Mouse (Mus musculus): ENCODE results near the gene Esm1. TPM values are rescaled to one million over a fixed set of nuclear protein-coding genes. Genes with fewer than 3 reads are reported as not detected.

Gene Esm1
- polyA plus RNA-seq, 1 experiment from 2014 or later = 2.6 TPM

DNA sequence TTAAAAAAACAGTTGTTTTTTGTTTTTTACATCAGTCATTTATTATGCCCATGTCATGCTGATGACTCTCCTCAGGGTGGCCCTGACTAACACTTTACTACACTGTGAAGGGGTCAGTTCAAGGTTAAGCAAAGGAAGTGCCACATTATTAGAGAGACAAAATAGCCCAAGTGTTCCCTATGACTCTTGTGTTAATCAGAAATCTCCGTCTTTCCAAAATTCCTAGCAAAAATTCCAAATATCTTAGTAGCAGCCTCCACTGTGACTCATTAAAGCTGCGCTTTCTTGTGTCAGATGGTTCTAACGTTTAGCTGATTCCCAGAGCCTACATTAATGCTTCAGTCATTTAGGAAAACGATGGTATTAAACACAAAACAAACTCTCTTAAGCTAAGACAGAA lies 7.3 kb upstream of the Esm1 start:
- WGBS = 81% methylated on average over 4 of the region's 4 CpGs
- H3K4me1 ChIP-seq = peaks cover 24% of the 10 kb centered on the region
- no peak overlapping the region for H3K4me3 ChIP-seq
- DNase-seq (ENCODE audit: low spot score) = peak; percentile 3
- H3K36me3 ChIP-seq = no peaks in the 10 kb centered on the region
- H3K27me3 ChIP-seq (ENCODE audit: low read depth, poor library complexity, severe bottlenecking) = 0 out of 2 replicates have a peak, but pooled peaks cover 4% of the 10 kb centered on the region
- H3K27ac ChIP-seq (replicated peaks) = no peak overlapping the region
- H3K9me3 ChIP-seq (replicated peaks) = no peaks in the 10 kb centered on the region

DNA sequence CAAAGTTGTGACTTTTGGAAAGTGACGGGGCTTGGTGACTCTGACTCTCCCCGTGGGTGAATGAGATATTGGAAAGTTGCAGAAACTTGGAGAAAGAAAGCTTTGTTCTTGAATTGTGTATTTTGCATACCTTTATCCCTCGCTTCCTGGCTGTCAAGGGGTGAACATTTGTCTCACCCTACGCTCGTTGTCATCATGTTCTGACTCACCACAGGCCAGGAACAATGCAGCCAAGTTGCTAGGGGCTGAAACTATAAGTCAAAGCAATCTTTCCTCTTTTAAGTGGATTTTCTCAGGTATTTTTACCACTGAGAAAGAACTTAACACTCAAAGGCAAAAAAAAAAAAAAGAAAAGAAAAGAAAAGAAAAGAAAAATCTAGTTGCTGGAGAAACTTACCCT lies 6.3 kb upstream of the Esm1 start:
- Histone ChIP-seq H3K27me3 (ENCODE audit: low read depth, poor library complexity, severe bottlenecking) (0 out of 2 replicates have a peak, but pooled peaks cover 3% of the 10 kb centered on the region), H3K9me3 (replicated peaks) (no peaks in the 10 kb centered on the region), H3K27ac (replicated peaks) (no peak overlapping the region), H3K4me3 (no peak overlapping the region), H3K36me3 (no peaks in the 10 kb centered on the region), H3K4me1 (peaks cover 15% of the 10 kb centered on the region)
- 85% methylated on average over 5 of the region's 5 CpGs for WGBS
- DNase-seq (ENCODE audit: low spot score) = no peak

DNA sequence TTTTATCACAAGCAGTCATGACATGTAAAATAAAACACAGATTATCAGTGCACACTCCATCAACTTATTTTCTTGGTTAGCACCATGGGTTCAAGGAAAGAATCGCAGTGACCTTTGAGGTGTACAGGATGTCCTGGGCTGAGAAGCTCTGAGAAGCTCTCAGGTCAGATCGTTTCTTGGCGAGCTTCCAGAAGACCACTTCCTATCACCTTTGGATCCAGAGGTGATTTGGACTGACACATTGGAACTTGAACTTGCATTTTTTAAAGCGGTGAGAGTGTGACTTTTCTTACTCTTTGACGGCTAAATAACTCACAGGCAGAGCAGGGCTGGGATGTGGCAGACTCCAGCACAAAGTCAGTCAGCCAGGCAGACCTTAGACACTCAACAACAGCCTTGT lies 4.1 kb upstream of the Esm1 start:
- peak; percentile 2 for DNase-seq (ENCODE audit: low spot score)
- WGBS = 97% methylated on average over 5 of the region's 5 CpGs

DNA sequence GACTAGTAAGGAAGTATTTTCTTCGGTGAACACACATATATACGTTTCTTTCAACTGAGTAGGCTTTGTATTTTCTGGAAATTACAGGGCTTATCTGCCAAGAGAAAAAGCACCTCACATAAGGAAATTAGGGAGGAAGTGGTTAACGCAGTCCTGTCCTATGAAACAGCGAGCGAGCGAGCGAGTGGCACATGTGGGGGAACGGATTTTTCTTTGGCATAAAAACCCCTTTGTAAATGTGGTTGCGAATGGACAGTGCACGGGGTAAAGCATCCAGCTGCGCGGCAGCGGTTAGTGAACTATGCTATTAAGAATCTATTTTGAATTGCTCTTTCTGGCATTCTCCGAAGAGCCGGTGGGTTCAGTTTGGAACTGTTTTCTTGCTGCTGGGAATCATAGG lies 1.9 kb downstream of the Esm1 start:
- Histone ChIP-seq H3K4me1 (peaks cover 6% of the 10 kb centered on the region), H3K4me3 (no peak overlapping the region), H3K36me3 (no peaks in the 10 kb centered on the region), H3K27ac (replicated peaks) (no peak overlapping the region), H3K27me3 (ENCODE audit: low read depth, poor library complexity, severe bottlenecking) (peaks cover 13% of the 10 kb centered on the region), H3K9me3 (replicated peaks) (no peaks in the 10 kb centered on the region)
- no peak for DNase-seq (ENCODE audit: low spot score)
- 75% methylated on average over 15 of the region's 15 CpGs for WGBS

More for the DNA sequence above, 4.1 kb upstream of the Esm1 start:
- Histone ChIP-seq H3K4me1 (peaks cover 10% of the 10 kb centered on the region), H3K27ac (replicated peaks) (no peak overlapping the region), H3K27me3 (ENCODE audit: low read depth, poor library complexity, severe bottlenecking) (peaks cover 11% of the 10 kb centered on the region), H3K36me3 (no peaks in the 10 kb centered on the region), H3K4me3 (no peak overlapping the region), H3K9me3 (replicated peaks) (no peaks in the 10 kb centered on the region)

DNA sequence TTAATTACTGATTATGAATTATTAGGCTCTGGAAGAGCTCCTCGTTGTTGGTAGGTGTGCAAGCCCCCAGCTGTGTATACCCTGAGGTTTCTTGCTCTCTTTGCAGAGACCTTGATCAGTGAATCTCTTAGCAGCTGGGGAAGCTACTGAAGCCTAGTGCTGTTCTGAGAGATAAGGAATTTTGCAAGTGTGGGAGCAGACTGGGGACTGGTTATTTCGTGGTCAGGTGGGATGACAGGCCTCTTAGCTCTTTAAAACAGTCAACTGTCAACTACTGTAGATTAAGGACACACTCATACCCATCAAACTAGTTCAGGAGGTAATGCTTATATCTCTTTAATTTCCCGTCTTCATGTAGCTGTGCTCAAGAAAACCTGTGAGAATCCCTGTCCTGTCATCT lies 2.9 kb downstream of the Esm1 start:
- no peak for DNase-seq (ENCODE audit: low spot score)
- H3K9me3 ChIP-seq (replicated peaks) = no peaks in the 10 kb centered on the region
- peaks cover 13% of the 10 kb centered on the region for H3K27me3 ChIP-seq (ENCODE audit: low read depth, poor library complexity, severe bottlenecking)
- no peak overlapping the region for H3K27ac ChIP-seq (replicated peaks)
- H3K4me1 ChIP-seq = peaks cover 6% of the 10 kb centered on the region
- no peaks in the 10 kb centered on the region for H3K36me3 ChIP-seq
- no peak overlapping the region for H3K4me3 ChIP-seq
- 67% methylated on average over 3 of the region's 3 CpGs for WGBS

DNA sequence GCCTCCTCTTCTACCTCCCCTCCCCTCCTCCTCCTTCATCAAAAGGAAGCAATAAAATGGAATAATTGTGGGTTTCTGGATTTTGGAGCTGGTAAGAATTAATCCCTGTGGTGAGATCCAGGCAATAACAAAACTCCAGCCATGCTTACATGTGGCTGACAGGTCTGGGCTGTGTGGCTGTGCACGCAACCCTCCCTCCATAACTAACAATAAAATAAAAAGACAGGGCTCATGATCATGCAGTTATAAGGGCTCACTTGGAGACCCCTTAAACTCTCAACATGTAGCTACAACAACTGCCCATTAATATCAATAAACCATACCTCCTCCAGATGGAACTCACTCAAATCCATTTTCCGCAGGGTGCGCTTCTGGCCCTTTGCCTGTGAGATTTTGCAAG lies 4.4 kb downstream of the Esm1 start:
- peaks cover 13% of the 10 kb centered on the region for H3K27me3 ChIP-seq (ENCODE audit: low read depth, poor library complexity, severe bottlenecking)
- no peak overlapping the region for H3K4me3 ChIP-seq
- DNase-seq (ENCODE audit: low spot score) = no peak
- WGBS = 98% methylated on average over 3 of the region's 3 CpGs
- no peaks in the 10 kb centered on the region for H3K9me3 ChIP-seq (replicated peaks)
- H3K36me3 ChIP-seq = no peaks in the 10 kb centered on the region
- peaks cover 6% of the 10 kb centered on the region for H3K4me1 ChIP-seq
- no peak overlapping the region for H3K27ac ChIP-seq (replicated peaks)

DNA sequence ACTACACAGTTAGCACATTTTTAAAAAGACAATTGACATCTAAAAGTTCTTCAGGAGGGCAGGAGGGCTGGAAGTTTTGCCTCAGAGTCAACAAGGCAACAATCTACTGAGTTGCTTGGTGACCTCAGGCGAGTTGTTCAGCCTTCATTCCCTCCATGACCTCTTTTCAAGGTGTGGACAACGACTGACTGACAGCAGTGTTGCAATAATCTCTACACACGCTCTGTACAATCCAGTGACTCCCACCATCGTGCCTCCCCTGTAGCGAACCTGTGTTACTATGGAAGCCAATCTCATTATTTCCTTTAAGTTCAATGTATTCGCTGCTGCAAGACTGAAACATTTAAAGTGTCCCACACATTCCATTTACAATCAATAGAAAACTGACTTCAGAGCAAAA lies 12.4 kb downstream of the Esm1 start:
- no peak overlapping the region for H3K27ac ChIP-seq (replicated peaks)
- WGBS = 80% methylated on average over 6 of the region's 6 CpGs
- no peaks in the 10 kb centered on the region for H3K36me3 ChIP-seq
- no peaks in the 10 kb centered on the region for H3K27me3 ChIP-seq (ENCODE audit: low read depth, poor library complexity, severe bottlenecking)
- peaks cover 13% of the 10 kb centered on the region for H3K4me1 ChIP-seq
- H3K4me3 ChIP-seq = no peak overlapping the region
- no peak for DNase-seq (ENCODE audit: low spot score)
- H3K9me3 ChIP-seq (replicated peaks) = no peaks in the 10 kb centered on the region

DNA sequence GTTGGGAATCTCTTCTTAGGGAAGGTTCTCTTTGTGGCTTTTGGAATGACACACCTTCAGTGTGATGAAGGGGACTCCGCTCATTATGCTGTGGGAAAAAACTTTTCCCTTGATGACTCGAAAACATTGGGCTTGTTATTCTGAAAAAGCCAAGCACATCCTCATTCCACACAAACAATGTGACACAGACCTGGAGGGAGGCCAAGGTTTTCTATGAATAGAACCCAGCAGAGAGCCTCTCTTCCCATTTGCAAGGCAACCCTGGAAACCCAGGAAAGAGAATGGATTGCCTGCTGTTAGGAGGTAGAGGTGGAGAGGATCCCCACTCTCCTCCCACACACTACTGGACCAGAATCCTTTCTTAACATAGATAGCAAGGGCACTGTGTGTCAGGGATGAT lies 14.6 kb downstream of the Esm1 start:
- no peaks in the 10 kb centered on the region for H3K27me3 ChIP-seq (ENCODE audit: low read depth, poor library complexity, severe bottlenecking)
- peaks cover 13% of the 10 kb centered on the region for H3K4me1 ChIP-seq
- H3K36me3 ChIP-seq = no peaks in the 10 kb centered on the region
- H3K27ac ChIP-seq (replicated peaks) = no peak overlapping the region
- DNase-seq (ENCODE audit: low spot score) = no peak
- H3K4me3 ChIP-seq = no peak overlapping the region
- H3K9me3 ChIP-seq (replicated peaks) = no peaks in the 10 kb centered on the region
- WGBS = 15% methylated on average over 2 of the region's 2 CpGs

DNA sequence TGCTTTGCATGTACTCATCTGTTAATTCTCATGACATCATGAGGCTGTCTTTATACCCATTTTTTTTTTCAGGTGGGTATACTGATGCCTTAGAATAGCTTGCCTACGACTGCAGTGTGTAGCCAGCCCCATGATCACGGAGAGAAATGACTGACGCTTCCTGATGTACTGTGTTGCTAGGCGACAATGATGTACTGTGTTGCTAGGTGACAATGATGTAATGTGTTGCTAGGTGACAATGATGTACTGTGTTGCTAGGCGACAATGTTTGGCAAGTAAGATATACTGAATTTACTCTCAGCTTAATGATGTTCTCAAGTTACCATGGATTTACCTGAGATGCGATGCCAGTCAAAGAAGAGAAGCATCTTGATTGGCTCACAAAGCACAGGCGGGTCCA lies 16.4 kb downstream of the Esm1 start, which contains the start of gene Gzmk:
Gene Gzmk, minus strand, starts transcription at position 98 of the 400 bp plus-strand sequence.
- no peak within 1 kb of the TSS for H3K4me3 ChIP-seq
- 0 out of 2 replicates have a peak within 1 kb of the TSS, but pooled peaks have one; percentile 17 for H3K27ac ChIP-seq (replicated peaks)
- 62% methylated on average over 7 of the region's 7 CpGs for WGBS
- no peaks in the 10 kb centered on the region for H3K27me3 ChIP-seq (ENCODE audit: low read depth, poor library complexity, severe bottlenecking)
- no peaks in the 10 kb centered on the region for H3K9me3 ChIP-seq (replicated peaks)
- H3K4me1 ChIP-seq = peaks cover 13% of the 10 kb centered on the region
- no peaks in the 10 kb centered on the region for H3K36me3 ChIP-seq
- DNase-seq (ENCODE audit: low spot score) = no peak

DNA sequence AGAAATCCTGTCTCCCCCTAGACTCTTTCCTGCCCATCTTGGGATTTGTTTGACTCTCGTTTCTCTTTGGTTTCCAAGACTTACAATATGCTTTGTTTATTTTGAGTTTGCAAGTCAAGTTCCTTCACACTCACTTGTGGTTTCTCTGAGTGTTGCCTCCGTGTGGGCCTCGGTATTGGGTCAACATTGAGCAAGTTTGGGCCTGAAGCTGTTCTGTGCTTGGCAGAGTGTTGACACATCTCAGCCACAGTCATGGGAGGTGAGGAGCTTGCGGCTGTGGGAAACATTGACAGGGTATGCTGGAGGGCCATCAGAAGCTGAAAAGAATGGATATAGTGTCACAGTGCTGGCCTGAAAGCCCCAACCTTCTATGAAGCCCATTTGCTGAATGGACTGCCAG lies 17.6 kb downstream of the Esm1 start:
- peaks cover 13% of the 10 kb centered on the region for H3K4me1 ChIP-seq
- no peak overlapping the region for H3K27ac ChIP-seq (replicated peaks)
- no peaks in the 10 kb centered on the region for H3K27me3 ChIP-seq (ENCODE audit: low read depth, poor library complexity, severe bottlenecking)
- 90% methylated on average over 4 of the region's 4 CpGs for WGBS
- H3K36me3 ChIP-seq = no peaks in the 10 kb centered on the region
- no peak for DNase-seq (ENCODE audit: low spot score)
- H3K4me3 ChIP-seq = no peak overlapping the region
- H3K9me3 ChIP-seq (replicated peaks) = no peaks in the 10 kb centered on the region

DNA sequence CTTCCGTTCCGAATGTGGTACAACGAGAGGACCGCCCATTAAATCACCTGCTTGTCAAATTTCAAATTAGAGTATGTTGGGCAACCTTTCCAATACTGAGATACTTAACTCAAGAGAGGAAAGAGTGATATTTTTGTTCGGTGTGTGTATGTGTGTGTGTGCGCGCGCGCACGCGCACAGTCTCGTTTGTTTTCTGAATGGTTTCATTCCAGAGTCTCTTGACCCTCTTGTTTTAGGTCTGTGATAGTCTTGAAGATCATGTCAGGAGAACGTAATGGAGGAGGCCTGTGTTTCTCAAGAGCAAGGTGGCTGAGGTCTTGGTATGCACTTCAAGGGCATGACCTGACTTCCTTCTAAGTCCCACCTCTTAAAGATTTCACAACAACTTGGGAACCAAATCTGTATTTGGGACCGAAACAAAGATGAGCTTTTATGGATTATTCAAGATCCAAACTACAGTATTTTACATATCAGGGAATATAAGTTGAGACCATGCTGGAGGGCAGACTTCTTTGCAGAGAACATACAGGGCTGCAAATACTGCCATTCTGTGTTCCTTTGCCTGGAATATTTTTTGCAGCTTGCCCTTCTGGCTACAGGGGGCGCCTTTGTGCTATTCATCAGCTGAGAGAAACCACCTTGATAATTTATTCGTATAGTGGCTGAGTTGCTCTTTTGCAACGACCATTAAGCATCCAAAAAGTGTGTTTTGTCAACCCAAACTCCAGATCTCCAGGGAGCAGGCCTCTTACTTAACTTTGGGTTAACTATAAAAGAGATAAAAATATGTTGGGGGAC lies 18.4 kb downstream of the Esm1 start:
- 87% methylated on average over 17 of the region's 17 CpGs for whole genome bisulfite sequencing
- H3K27ac ChIP-seq (replicated peaks) = no peak overlapping the region
- H3K4me3 ChIP-seq = no peak overlapping the region
- H3K4me1 ChIP-seq = peaks cover 13% of the 10 kb centered on the region
- H3K36me3 ChIP-seq = no peaks in the 10 kb centered on the region
- no peak for DNase-seq (ENCODE audit: low spot score)
- H3K27me3 ChIP-seq (ENCODE audit: low read depth, poor library complexity, severe bottlenecking) = no peaks in the 10 kb centered on the region
- no peaks in the 10 kb centered on the region for H3K9me3 ChIP-seq (replicated peaks)

DNA sequence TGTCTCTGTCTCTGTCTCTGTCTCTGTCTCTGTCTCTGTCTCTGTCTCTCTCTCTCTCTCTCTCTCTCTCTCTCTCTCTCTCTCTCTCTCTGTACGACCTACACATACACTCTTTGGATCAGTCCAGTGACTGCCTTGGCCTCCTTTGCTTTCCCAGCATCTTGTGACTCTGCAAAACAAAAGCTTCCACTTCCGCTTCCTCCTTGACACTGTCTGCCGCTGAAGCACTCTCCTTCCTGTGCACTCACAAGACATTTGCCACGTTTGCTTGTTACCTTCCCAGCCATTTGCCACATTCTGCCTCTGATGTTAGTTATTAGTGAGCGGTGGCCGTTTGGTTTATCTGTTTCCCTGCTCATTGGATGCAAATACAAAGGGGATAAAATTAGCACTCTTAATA lies 32.7 kb downstream of the Esm1 start:
- Histone ChIP-seq H3K4me1 (no peaks in the 10 kb centered on the region), H3K36me3 (no peaks in the 10 kb centered on the region), H3K27ac (replicated peaks) (0 out of 2 replicates have a peak overlapping the region, but pooled peaks have one; percentile 13), H3K27me3 (ENCODE audit: low read depth, poor library complexity, severe bottlenecking) (no peaks in the 10 kb centered on the region), H3K4me3 (no peak overlapping the region), H3K9me3 (replicated peaks) (no peaks in the 10 kb centered on the region)
- DNase-seq (ENCODE audit: low spot score) = no peak
- 61% methylated on average over 6 of the region's 6 CpGs for WGBS

DNA sequence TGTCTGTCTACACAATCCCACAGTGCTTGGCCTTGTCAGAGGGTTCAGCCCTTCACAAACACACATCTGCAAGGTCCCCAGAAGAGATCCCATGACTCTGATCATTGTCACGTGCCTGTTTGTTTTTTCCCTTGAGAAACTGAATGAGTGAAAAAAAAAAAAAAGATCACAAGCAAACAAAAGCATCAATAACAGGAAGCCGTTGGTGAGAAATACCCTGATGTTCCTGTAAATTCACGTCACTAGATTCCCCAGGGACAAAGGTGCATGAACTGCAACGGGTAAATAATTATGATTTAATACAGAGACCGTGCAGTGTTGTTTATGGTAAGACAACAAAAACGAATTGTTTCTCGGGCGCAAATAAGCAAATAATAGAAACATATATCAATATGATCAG lies 35.6 kb downstream of the Esm1 start:
- Histone ChIP-seq H3K4me1 (no peaks in the 10 kb centered on the region), H3K9me3 (replicated peaks) (no peaks in the 10 kb centered on the region), H3K27me3 (ENCODE audit: low read depth, poor library complexity, severe bottlenecking) (no peaks in the 10 kb centered on the region), H3K36me3 (no peaks in the 10 kb centered on the region), H3K4me3 (no peak overlapping the region), H3K27ac (replicated peaks) (no peak overlapping the region)
- 85% methylated on average over 8 of the region's 8 CpGs for WGBS
- no peak for DNase-seq (ENCODE audit: low spot score)

All from midbrain, embryonic 10.5 days (tissue).